Mouse (Mus musculus) MEL (cell line): Measurements from ENCODE around the gene Nck2. TPM values are rescaled to one million over a fixed set of nuclear protein-coding genes. Genes with fewer than 3 reads are reported as not detected.

Experiments used
- DNase-seq: peaks from one replicate; pipeline ENCODE4 v3.0.0; 2011; ENCODE audit warnings: low read depth, low spot score
- H3K27ac ChIP-seq: 2 replicates; pipeline ENCODE4 v1.5.1; 2012; ENCODE audit warnings: low read depth, mild to moderate bottlenecking, control low read depth, low read length, moderate library complexity; ENCODE audit not compliant: control insufficient read depth
- H3K27me3 ChIP-seq, 2 experiments: fragments of 150-350 bp in 1 of 2; sonication (generic) in 1 of 2; 2 replicates each; pipeline ENCODE4 v1.6.1; 2012; ENCODE audit warnings: low read length in 2 of 2, mild to moderate bottlenecking in 2 of 2, improper control_type of control experiment in 1 of 2, moderate library complexity in 1 of 2; ENCODE audit not compliant: insufficient read depth in 2 of 2, control insufficient read depth in 1 of 2
- H3K36me3 ChIP-seq, 2 experiments: 2 replicates each; pipeline ENCODE4 v1.6.1; 2012 to 2014; ENCODE audit warnings: low read length in 2 of 2, improper control_type of control experiment in 1 of 2, inconsistent platforms in 1 of 2, mild to moderate bottlenecking in 1 of 2; ENCODE audit not compliant: insufficient read depth in 2 of 2, control insufficient read depth in 1 of 2
- H3K4me1 ChIP-seq, 2 experiments: fragments of 150-350 bp in 1 of 2; sonication (generic) in 1 of 2; 2 replicates each; pipeline ENCODE4 v1.6.1; 2012; ENCODE audit warnings: low read length in 2 of 2, improper control_type of control experiment in 1 of 2, mild to moderate bottlenecking in 1 of 2; ENCODE audit not compliant: insufficient read depth in 2 of 2, control insufficient read depth in 1 of 2
- H3K4me3 ChIP-seq, 2 experiments: fragments of 150-350 bp in 1 of 2; sonication (generic) in 1 of 2; 2 replicates each; pipeline ENCODE4 v1.5.1; 2012; ENCODE audit warnings: low read depth in 2 of 2, low read length in 2 of 2, mild to moderate bottlenecking in 2 of 2, moderate library complexity in 2 of 2, control low read depth in 1 of 2, improper control_type of control experiment in 1 of 2; ENCODE audit not compliant: control insufficient read depth in 1 of 2, insufficient read depth in 1 of 2
- H3K79me2 ChIP-seq: 2 replicates; pipeline ENCODE4 v1.6.1; 2012; ENCODE audit warnings: mild to moderate bottlenecking, low read length, moderate library complexity; ENCODE audit not compliant: control insufficient read depth, poor library complexity, insufficient read depth
- H3K9ac ChIP-seq: 2 replicates; pipeline ENCODE4 v1.6.1; 2012; ENCODE audit warnings: low read depth, mild to moderate bottlenecking, control low read depth, low read length, moderate library complexity; ENCODE audit not compliant: control insufficient read depth, poor library complexity, severe bottlenecking
- H3K9me3 ChIP-seq: fragments of 150-350 bp; sonication (generic); replicated peaks from 2 replicates; pipeline ENCODE4 v1.6.1; 2012; ENCODE audit warnings: mild to moderate bottlenecking, low read length, improper control_type of control experiment, moderate library complexity; ENCODE audit not compliant: insufficient read depth
- CHD1 ChIP-seq: IDR thresholded peaks from 2 replicates; pipeline ENCODE4 v1.6.1; 2012; ENCODE audit warnings: low read depth, mild to moderate bottlenecking, inconsistent platforms, low read length, improper control_type of control experiment
- CHD2 ChIP-seq: IDR thresholded peaks from 2 replicates; pipeline ENCODE4 v1.6.1; 2011; ENCODE audit warnings: low read length, improper control_type of control experiment
- CTCF ChIP-seq, 3 experiments: IDR thresholded peaks in 2 of 3; conservative IDR thresholded peaks in 1 of 3; 2 replicates each; pipeline ENCODE4 v1.5.1; 2011 to 2012; ENCODE audit warnings: low read length in 3 of 3, low read depth in 2 of 3, mild to moderate bottlenecking in 2 of 3, improper control_type of control experiment in 1 of 3, inconsistent platforms in 1 of 3, mixed read lengths in 1 of 3, moderate library complexity in 1 of 3; ENCODE audit not compliant: control insufficient read depth in 1 of 3, insufficient read depth in 1 of 3, poor library complexity in 1 of 3, severe bottlenecking in 1 of 3
- E2F4 ChIP-seq: IDR thresholded peaks from 2 replicates; pipeline ENCODE4 v1.6.1; 2011; ENCODE audit warnings: low read depth, low read length, improper control_type of control experiment, borderline replicate concordance
- ELF1 ChIP-seq: IDR thresholded peaks from 2 replicates; pipeline ENCODE4 v1.6.1; 2014; ENCODE audit warnings: low read depth, mild to moderate bottlenecking, inconsistent platforms, low read length, improper control_type of control experiment, moderate library complexity
- ETS1 ChIP-seq: IDR thresholded peaks from 2 replicates; pipeline ENCODE4 v1.6.1; 2012; ENCODE audit warnings: low read depth, mild to moderate bottlenecking, inconsistent platforms, low read length, improper control_type of control experiment, moderate library complexity
- GABPA ChIP-seq: IDR thresholded peaks from 2 replicates; pipeline ENCODE4 v1.6.1; 2012; ENCODE audit warnings: low read depth, mild to moderate bottlenecking, inconsistent platforms, low read length, improper control_type of control experiment, moderate library complexity
- GATA1 ChIP-seq: IDR thresholded peaks from 2 replicates; pipeline ENCODE4 v1.6.1; 2011; ENCODE audit warnings: low read depth, low read length, improper control_type of control experiment
- HCFC1 ChIP-seq: IDR thresholded peaks from 2 replicates; pipeline ENCODE4 v1.6.1; 2012; ENCODE audit warnings: low read depth, mild to moderate bottlenecking, inconsistent platforms, low read length, improper control_type of control experiment, moderate library complexity
- JUND ChIP-seq: IDR thresholded peaks from 2 replicates; pipeline ENCODE4 v1.6.1; 2011; ENCODE audit warnings: low read depth, mild to moderate bottlenecking, improper control_type of control experiment, low read length
- MAFK ChIP-seq: IDR thresholded peaks from 2 replicates; pipeline ENCODE4 v1.6.1; 2011; ENCODE audit warnings: low read depth, mild to moderate bottlenecking, low read length, improper control_type of control experiment, borderline replicate concordance
- MAX ChIP-seq: IDR thresholded peaks from 2 replicates; pipeline ENCODE4 v1.6.1; 2011; ENCODE audit warnings: low read length, improper control_type of control experiment
- MAZ ChIP-seq: IDR thresholded peaks from 2 replicates; pipeline ENCODE4 v1.6.1; 2012; ENCODE audit warnings: low read depth, mild to moderate bottlenecking, inconsistent platforms, low read length, improper control_type of control experiment
- MXI1 ChIP-seq: IDR thresholded peaks from 2 replicates; pipeline ENCODE4 v1.6.1; 2011; ENCODE audit warnings: mild to moderate bottlenecking, low read depth, low read length, improper control_type of control experiment
- MYC ChIP-seq: IDR thresholded peaks from 2 replicates; pipeline ENCODE4 v1.6.1; 2011; ENCODE audit warnings: low read depth, mild to moderate bottlenecking, low read length, improper control_type of control experiment, moderate library complexity
- NELFE ChIP-seq: IDR thresholded peaks from 2 replicates; pipeline ENCODE4 v1.6.1; 2011; ENCODE audit warnings: low read depth, low read length, improper control_type of control experiment
- POLR2A ChIP-seq, 2 experiments: IDR thresholded peaks; 2 replicates each; pipeline ENCODE4 v1.6.1; 2011 to 2012; ENCODE audit warnings: low read length in 2 of 2, mild to moderate bottlenecking in 2 of 2, control low read depth in 1 of 2, improper control_type of control experiment in 1 of 2, low read depth in 1 of 2, moderate library complexity in 1 of 2; ENCODE audit not compliant: control insufficient read depth in 1 of 2, insufficient read depth in 1 of 2, poor library complexity in 1 of 2
- POLR2AphosphoS2 ChIP-seq: IDR thresholded peaks from 2 replicates; pipeline ENCODE4 v1.6.1; 2011; ENCODE audit warnings: low read length, improper control_type of control experiment
- POLR2AphosphoS5 ChIP-seq: IDR thresholded peaks from 2 replicates; pipeline ENCODE4 v1.6.1; 2012; ENCODE audit warnings: low read depth, borderline replicate concordance, mild to moderate bottlenecking, inconsistent platforms, low read length, moderate library complexity, mixed read lengths
- RCOR1 ChIP-seq: IDR thresholded peaks from 2 replicates; pipeline ENCODE4 v1.6.1; 2012; ENCODE audit warnings: low read depth, mild to moderate bottlenecking, inconsistent platforms, low read length, improper control_type of control experiment
- TAL1 ChIP-seq: IDR thresholded peaks from 2 replicates; pipeline ENCODE4 v1.6.1; 2012; ENCODE audit warnings: mild to moderate bottlenecking, inconsistent platforms, low read length, moderate library complexity, mixed read lengths
- TBP ChIP-seq: IDR thresholded peaks from 2 replicates; pipeline ENCODE4 v1.8.0; 2011; ENCODE audit warnings: low read depth, low read length, improper control_type of control experiment
- TCF12 ChIP-seq: IDR thresholded peaks from 2 replicates; pipeline ENCODE4 v1.6.1; 2014; ENCODE audit warnings: low read depth, mild to moderate bottlenecking, inconsistent platforms, low read length, improper control_type of control experiment, moderate library complexity
- UBTF ChIP-seq: IDR thresholded peaks from 2 replicates; pipeline ENCODE4 v1.6.1; 2012; ENCODE audit warnings: low read depth, mild to moderate bottlenecking, inconsistent platforms, low read length, improper control_type of control experiment, moderate library complexity, borderline replicate concordance; ENCODE audit not compliant: insufficient read depth
- USF1 ChIP-seq: IDR thresholded peaks from 2 replicates; pipeline ENCODE4 v1.6.1; 2014; ENCODE audit warnings: low read depth, mild to moderate bottlenecking, inconsistent platforms, low read length, improper control_type of control experiment, moderate library complexity
- ZMIZ1 ChIP-seq: IDR thresholded peaks from 2 replicates; pipeline ENCODE4 v1.6.1; 2012; ENCODE audit warnings: low read depth, mild to moderate bottlenecking, inconsistent platforms, low read length, improper control_type of control experiment, moderate library complexity
- ZNF384 ChIP-seq: IDR thresholded peaks from 2 replicates; pipeline ENCODE4 v1.6.1; 2012; ENCODE audit warnings: low read depth, mild to moderate bottlenecking, inconsistent platforms, low read length, improper control_type of control experiment
- polyA plus RNA-seq, 2 experiments: library from polyadenylated mRNA; stranded (reverse) in 1 of 2; unstranded in 1 of 2; fragments of >175 nt in 1 of 2; fragments of >200 nt in 1 of 2; gene quantifications; 2 replicates each; pipeline versions ENCODE4 v1.2.1 to v1.2.4; 2012; ENCODE audit warnings: low replicate concordance in 2 of 2, low read depth in 1 of 2; ENCODE audit not compliant: insufficient read length in 2 of 2, insufficient read depth in 1 of 2, missing spikeins in 1 of 2
- total RNA-seq: library from RNA; depleted of rRNA; stranded (reverse); fragments of 300-350 nt; gene quantifications from 2 replicates; pipeline ENCODE4 v1.2.3, GENCODE M21; 2012

The Nck2 gene
- total and polyA plus RNA-seq, 3 experiments: 9.4 to 12.4 TPM; not detected in 1

- DNase-seq: no peak
- TF ChIP-seq UBTF: no peak
- TF ChIP-seq MAX: no peak
- TF ChIP-seq GABPA: no peak
- TF ChIP-seq RCOR1: no peak
- no peak for TF ChIP-seq GATA1
- no peak for TF ChIP-seq NELFE
- no peak for TF ChIP-seq ZNF384
- TF ChIP-seq USF1: no peak
- no peak for TF ChIP-seq TAL1
- TF ChIP-seq JUND: no peak
- TF ChIP-seq ELF1: no peak
- no peak for TF ChIP-seq MAZ
- no peak for TF ChIP-seq CTCF (IDR thresholded peaks at IDR 0.05 in 2 of 3, conservative IDR thresholded peaks at IDR 0.05 in 1 of 3; ENCODE audit: control insufficient read depth in 1 of 3, insufficient read depth in 1 of 3, low read depth in 2 of 3, low read length in 3 of 3, poor library complexity in 1 of 3, severe bottlenecking in 1 of 3)
- no peak for TF ChIP-seq CHD1
- H3K27me3 ChIP-seq: no peaks in the 10 kb centered on the region
- H3K9me3 ChIP-seq: no peaks in the 10 kb centered on the region
- no peak overlapping the region for H3K4me3 ChIP-seq
- H3K4me1 ChIP-seq: peaks cover 0 to 2% of the 10 kb centered on the region in 2 experiments; a peak in 1 of 4 replicates
- no peak overlapping the region for H3K9ac ChIP-seq
- H3K27ac ChIP-seq: no peak overlapping the region
- no peaks in the 10 kb centered on the region for H3K79me2 ChIP-seq
- H3K36me3 ChIP-seq: no peaks in the 10 kb centered on the region
Measured at GRCm38 (mm10) chr1:43599483-43599882, 155.1 kb downstream of the Nck2 start.

GRCm38 (mm10) chr1:43601054-43601453 is 156.7 kb downstream of the Nck2 start:
- no peaks in the 10 kb centered on the region for H3K79me2 ChIP-seq
- no peaks in the 10 kb centered on the region for H3K36me3 ChIP-seq
- H3K4me3 ChIP-seq: no peak overlapping the region
- H3K27ac ChIP-seq: no peak overlapping the region
- no peak overlapping the region for H3K9ac ChIP-seq
- H3K27me3 ChIP-seq: no peaks in the 10 kb centered on the region
- no peak for DNase-seq
- no peaks in the 10 kb centered on the region for H3K4me1 ChIP-seq
- no peaks in the 10 kb centered on the region for H3K9me3 ChIP-seq
- no peak for TF ChIP-seq ZMIZ1
- no peak for TF ChIP-seq MXI1
- no peak for TF ChIP-seq TBP
- TF ChIP-seq TAL1: no peak
- TF ChIP-seq CHD2: no peak
- TF ChIP-seq POLR2A (IDR thresholded peaks at IDR 0.05; ENCODE audit: control insufficient read depth in 1 of 2, insufficient read depth in 1 of 2, low read depth in 1 of 2, low read length in 2 of 2, poor library complexity in 1 of 2): no peak
- TF ChIP-seq ETS1: no peak
- no peak for TF ChIP-seq MAZ
- TF ChIP-seq POLR2AphosphoS2: no peak
- TF ChIP-seq CHD1: no peak
- TF ChIP-seq HCFC1: no peak
- TF ChIP-seq POLR2AphosphoS5: no peak
- no peak for TF ChIP-seq MAX
- no peak for TF ChIP-seq GATA1
- TF ChIP-seq TCF12: no peak
- no peak for TF ChIP-seq MAFK
- no peak for TF ChIP-seq E2F4
- TF ChIP-seq ELF1: no peak
- no peak for TF ChIP-seq MYC
- TF ChIP-seq, all 39 proteins: peak for 0
